Mouse (Mus musculus): ENCODE data around the gene Smtnl2. TPM values are rescaled to one million over a fixed set of nuclear protein-coding genes. Genes with fewer than 3 reads are reported as not detected.

The Smtnl2 gene
- polyA plus RNA-seq, 1 experiment from 2014 or later = 8.1 TPM

DNA sequence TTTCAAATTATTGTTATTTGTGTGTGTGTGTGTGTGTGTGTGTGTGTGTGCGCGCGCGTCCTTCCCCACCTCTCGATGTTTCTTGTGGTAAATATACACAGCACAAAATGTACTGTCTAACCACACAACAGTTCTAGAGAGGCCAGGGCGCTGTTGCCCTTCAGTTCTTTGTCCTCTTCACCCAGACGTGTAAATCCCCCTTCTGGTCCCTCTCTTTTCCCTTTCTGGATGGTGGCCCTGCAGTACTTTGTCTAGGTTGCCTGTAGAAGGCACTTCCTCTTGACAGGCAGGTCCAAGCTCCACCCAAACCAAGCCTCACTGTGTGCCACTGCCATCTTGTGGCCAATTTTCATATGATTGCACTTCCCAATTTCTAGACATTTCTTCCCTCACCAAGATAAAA is 17.8 kb upstream of the Smtnl2 start:
- H3K36me3 ChIP-seq (ENCODE audit: control insufficient read depth, insufficient read depth) = no peaks in the 10 kb centered on the region
- no peak overlapping the region for H3K9ac ChIP-seq (ENCODE audit: low read depth, low read length)
- H3K4me2 ChIP-seq (replicated peaks; ENCODE audit: low read depth) = peak overlapping the region; percentile 50
- 0 out of 2 replicates have a peak overlapping the region, but pooled peaks have one; percentile 22 for H3K4me3 ChIP-seq (ENCODE audit: low read depth, low read length)
- no peaks in the 10 kb centered on the region for H3K27me3 ChIP-seq (replicated peaks; ENCODE audit: control insufficient read depth, insufficient read depth, low read length)
- no peak overlapping the region for H3K27ac ChIP-seq (ENCODE audit: low read depth, low read length)
- ATAC-seq = peak; percentile 65
- WGBS = 52% methylated on average over 7 of the region's 7 CpGs
- no peaks in the 10 kb centered on the region for H3K9me3 ChIP-seq (ENCODE audit: control insufficient read depth)
- no peaks in the 10 kb centered on the region for H3K4me1 ChIP-seq (replicated peaks; ENCODE audit: control insufficient read depth, insufficient read depth, low read length)
- TF ChIP-seq CTCF (IDR thresholded peaks at IDR 0.05; ENCODE audit: low read depth) = peak; percentile 97

DNA sequence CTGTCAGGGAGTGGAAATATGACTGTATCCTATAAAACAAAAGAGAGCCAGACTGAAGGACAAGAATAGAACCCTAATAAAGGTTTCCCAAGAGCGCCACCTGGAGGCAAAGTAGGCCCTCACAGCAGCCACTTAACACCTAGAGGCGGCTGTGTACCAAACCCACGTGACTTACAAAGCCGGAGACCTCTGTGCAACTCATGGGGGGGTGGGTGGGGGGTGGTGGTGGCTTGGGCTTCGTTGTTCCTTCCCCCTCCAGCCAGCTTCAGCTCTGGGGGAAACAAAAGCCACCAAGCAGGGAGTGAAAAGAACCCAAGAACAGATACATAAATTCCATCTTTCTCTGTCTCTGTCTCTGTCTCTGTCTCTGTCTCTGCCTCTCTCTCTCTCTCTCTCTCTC is 17.2 kb upstream of the Smtnl2 start:
- no peak overlapping the region for H3K27ac ChIP-seq (ENCODE audit: low read depth, low read length)
- no peaks in the 10 kb centered on the region for H3K27me3 ChIP-seq (replicated peaks; ENCODE audit: control insufficient read depth, insufficient read depth, low read length)
- H3K4me1 ChIP-seq (replicated peaks; ENCODE audit: control insufficient read depth, insufficient read depth, low read length) = no peaks in the 10 kb centered on the region
- no peak overlapping the region for H3K9ac ChIP-seq (ENCODE audit: low read depth, low read length)
- no peak overlapping the region for H3K4me3 ChIP-seq (ENCODE audit: low read depth, low read length)
- 0% methylated on average over 5 of the region's 5 CpGs for WGBS
- peak; percentile 58; the same call in 1 of the 2 replicates for ATAC-seq
- TF ChIP-seq CTCF (IDR thresholded peaks at IDR 0.05; ENCODE audit: low read depth) = peak; percentile 76
- peak overlapping the region; percentile 50 for H3K4me2 ChIP-seq (replicated peaks; ENCODE audit: low read depth)
- no peaks in the 10 kb centered on the region for H3K9me3 ChIP-seq (ENCODE audit: control insufficient read depth)
- no peaks in the 10 kb centered on the region for H3K36me3 ChIP-seq (ENCODE audit: control insufficient read depth, insufficient read depth)

DNA sequence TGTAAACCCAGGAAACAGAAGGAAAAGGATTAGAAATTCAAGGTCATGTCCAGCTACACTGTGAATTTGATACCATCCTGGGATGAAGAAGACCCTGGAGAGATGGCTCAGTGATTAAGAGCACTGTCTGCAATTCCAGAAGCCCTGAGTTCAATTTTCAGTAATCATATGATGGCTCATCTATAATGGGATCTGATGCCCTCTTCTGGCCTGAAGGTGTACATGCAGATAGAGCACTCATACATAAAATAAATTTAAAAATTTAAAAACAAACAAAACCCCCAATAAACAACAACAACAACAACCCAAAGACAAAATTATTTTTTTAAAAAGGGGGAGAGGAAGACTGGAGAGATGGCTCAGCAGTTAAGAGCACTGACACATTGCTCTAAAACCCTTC is 15.4 kb upstream of the Smtnl2 start:
- no peak for ATAC-seq
- Histone ChIP-seq H3K36me3 (ENCODE audit: control insufficient read depth, insufficient read depth) (no peaks in the 10 kb centered on the region), H3K4me1 (replicated peaks; ENCODE audit: control insufficient read depth, insufficient read depth, low read length) (no peaks in the 10 kb centered on the region), H3K9ac (ENCODE audit: low read depth, low read length) (no peak overlapping the region), H3K4me2 (replicated peaks; ENCODE audit: low read depth) (no peak overlapping the region), H3K4me3 (ENCODE audit: low read depth, low read length) (no peak overlapping the region), H3K27ac (ENCODE audit: low read depth, low read length) (no peak overlapping the region), H3K9me3 (ENCODE audit: control insufficient read depth) (no peaks in the 10 kb centered on the region), H3K27me3 (replicated peaks; ENCODE audit: control insufficient read depth, insufficient read depth, low read length) (no peaks in the 10 kb centered on the region)
- peak; percentile 57 for TF ChIP-seq CTCF (IDR thresholded peaks at IDR 0.05; ENCODE audit: low read depth)

DNA sequence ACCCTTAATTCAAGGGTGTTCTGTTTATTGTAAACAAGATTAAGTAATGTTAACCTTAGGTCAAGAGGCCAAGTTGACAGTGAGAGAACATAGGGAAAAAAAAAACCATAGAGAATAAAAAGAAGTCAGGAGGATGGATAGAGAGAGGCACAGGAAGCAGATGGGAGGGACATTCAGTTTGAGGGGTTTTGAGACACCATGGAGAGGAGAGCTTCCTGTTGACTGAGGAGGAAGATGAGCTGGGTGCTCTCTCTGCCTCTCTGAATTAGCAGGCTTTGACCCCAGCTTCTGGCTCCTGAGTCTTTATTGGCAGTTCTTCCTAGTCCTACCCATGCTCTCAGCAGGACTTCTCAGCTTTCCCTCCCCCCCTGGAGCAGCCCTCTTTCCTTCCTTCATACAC is 13.7 kb upstream of the Smtnl2 start:
- H3K4me3 ChIP-seq (ENCODE audit: low read depth, low read length) = no peak overlapping the region
- H3K4me1 ChIP-seq (replicated peaks; ENCODE audit: control insufficient read depth, insufficient read depth, low read length) = no peaks in the 10 kb centered on the region
- H3K36me3 ChIP-seq (ENCODE audit: control insufficient read depth, insufficient read depth) = no peaks in the 10 kb centered on the region
- no peak for ATAC-seq
- TF ChIP-seq CTCF (IDR thresholded peaks at IDR 0.05; ENCODE audit: low read depth) = no peak
- H3K9me3 ChIP-seq (ENCODE audit: control insufficient read depth) = no peaks in the 10 kb centered on the region
- no peak overlapping the region for H3K27ac ChIP-seq (ENCODE audit: low read depth, low read length)
- no peaks in the 10 kb centered on the region for H3K27me3 ChIP-seq (replicated peaks; ENCODE audit: control insufficient read depth, insufficient read depth, low read length)
- H3K9ac ChIP-seq (ENCODE audit: low read depth, low read length) = no peak overlapping the region
- no peak overlapping the region for H3K4me2 ChIP-seq (replicated peaks; ENCODE audit: low read depth)

DNA sequence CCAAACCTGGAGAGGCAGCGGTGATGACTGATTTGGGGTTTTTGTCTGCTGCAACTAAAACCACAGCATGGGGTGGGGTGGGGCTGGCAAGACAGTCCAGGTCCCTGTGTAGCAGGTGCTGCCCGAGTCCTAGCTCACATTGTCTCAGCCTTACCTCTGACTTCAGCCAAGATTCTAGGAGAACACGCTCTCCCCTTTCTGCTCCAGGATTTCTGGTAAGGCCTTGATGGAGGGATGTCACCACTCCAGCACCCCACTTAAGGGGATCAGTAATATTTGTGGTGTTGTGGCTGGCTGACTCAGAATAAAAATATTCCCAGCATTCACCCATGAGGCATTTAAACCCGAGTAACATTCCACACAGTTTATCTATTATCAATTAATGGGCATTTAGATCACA is 12.2 kb upstream of the Smtnl2 start:
- Histone ChIP-seq H3K27ac (ENCODE audit: low read depth, low read length) (no peak overlapping the region), H3K36me3 (ENCODE audit: control insufficient read depth, insufficient read depth) (no peaks in the 10 kb centered on the region), H3K4me2 (replicated peaks; ENCODE audit: low read depth) (no peak overlapping the region), H3K9ac (ENCODE audit: low read depth, low read length) (no peak overlapping the region), H3K4me3 (ENCODE audit: low read depth, low read length) (no peak overlapping the region), H3K27me3 (replicated peaks; ENCODE audit: control insufficient read depth, insufficient read depth, low read length) (no peaks in the 10 kb centered on the region), H3K4me1 (replicated peaks; ENCODE audit: control insufficient read depth, insufficient read depth, low read length) (no peaks in the 10 kb centered on the region), H3K9me3 (ENCODE audit: control insufficient read depth) (no peaks in the 10 kb centered on the region)
- WGBS = 68% methylated on average over 4 of the region's 4 CpGs
- no peak for ATAC-seq
- TF ChIP-seq CTCF (IDR thresholded peaks at IDR 0.05; ENCODE audit: low read depth) = no peak

DNA sequence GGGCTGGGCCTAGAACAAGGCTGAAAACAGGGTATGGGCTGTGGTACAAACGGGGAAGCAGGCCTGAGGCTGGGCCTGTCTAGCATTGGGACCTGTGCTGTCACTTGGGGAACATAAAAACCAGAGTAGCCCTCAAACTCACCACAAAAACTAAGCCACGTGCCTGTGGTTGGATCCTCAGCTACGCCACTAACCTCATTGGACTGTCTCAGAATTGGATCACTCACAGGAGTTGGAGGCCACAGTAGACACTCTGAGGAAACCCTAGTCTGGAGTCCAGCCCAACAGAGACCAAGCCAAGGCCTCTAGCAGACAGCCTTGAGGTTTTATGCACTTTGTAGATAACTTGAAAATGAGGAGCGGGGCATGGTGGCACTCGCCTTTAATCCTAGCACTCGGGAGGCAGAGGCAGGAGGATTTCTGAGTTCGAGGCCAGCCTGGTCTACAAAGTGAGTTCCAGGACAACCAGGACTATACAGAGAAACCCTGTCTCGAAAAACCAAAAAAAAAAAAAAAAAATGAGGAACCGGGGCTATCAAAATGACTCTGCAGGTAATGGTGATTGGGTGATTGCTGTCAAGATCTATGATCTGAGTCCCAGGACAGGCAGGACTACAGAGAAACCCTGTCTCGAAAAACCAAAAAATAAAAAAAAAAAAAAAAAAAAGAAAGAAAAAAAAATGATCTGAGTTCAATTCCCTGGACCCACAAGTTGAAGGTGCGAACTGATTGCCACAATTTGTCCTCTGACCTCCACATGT is 10.2 kb upstream of the Smtnl2 start:
- Histone ChIP-seq H3K4me2 (replicated peaks; ENCODE audit: low read depth) (no peak overlapping the region), H3K27ac (ENCODE audit: low read depth, low read length) (no peak overlapping the region), H3K9me3 (ENCODE audit: control insufficient read depth) (no peaks in the 10 kb centered on the region), H3K4me1 (replicated peaks; ENCODE audit: control insufficient read depth, insufficient read depth, low read length) (no peaks in the 10 kb centered on the region), H3K36me3 (ENCODE audit: control insufficient read depth, insufficient read depth) (no peaks in the 10 kb centered on the region), H3K4me3 (ENCODE audit: low read depth, low read length) (no peak overlapping the region), H3K27me3 (replicated peaks; ENCODE audit: control insufficient read depth, insufficient read depth, low read length) (no peaks in the 10 kb centered on the region), H3K9ac (ENCODE audit: low read depth, low read length) (no peak overlapping the region)
- ATAC-seq = no peak
- no peak for TF ChIP-seq CTCF (IDR thresholded peaks at IDR 0.05; ENCODE audit: low read depth)
- WGBS = 90% methylated on average over 11 of the region's 11 CpGs

Data from intestine, postnatal 0 days (tissue).